Mouse (Mus musculus) kidney, adult 2 months (tissue): ENCODE data around the gene Dnah7c. TPM values are rescaled to one million over a fixed set of nuclear protein-coding genes. Genes with fewer than 3 reads are reported as not detected.
"Not testable (repeated sequence)": the region's sequence is repeated elsewhere in the genome, so short reads cannot be mapped to it uniquely, and the experiment has no call there.

Experiments used
- DNase-seq: peaks from one replicate; pipeline ENCODE4 v3.0.0; 2021
- H3K27ac ChIP-seq: fragments of 200-500 bp; 2 replicates; pipeline ENCODE4 v1.5.1; 2012; ENCODE audit warnings: low read depth, low read length, control low read depth, inconsistent platforms; ENCODE audit not compliant: insufficient read depth
- H3K27me3 ChIP-seq: fragments of 200-500 bp; replicated peaks from 2 replicates; pipeline ENCODE4 v1.6.1; 2012; ENCODE audit warnings: mild to moderate bottlenecking, moderate library complexity, low read length, inconsistent platforms; ENCODE audit not compliant: control insufficient read depth, insufficient read depth
- H3K36me3 ChIP-seq: fragments of 200-500 bp; 2 replicates; pipeline ENCODE4 v1.6.1; 2012; ENCODE audit warnings: mild to moderate bottlenecking, moderate library complexity, low read length, inconsistent platforms; ENCODE audit not compliant: control insufficient read depth, insufficient read depth
- H3K4me1 ChIP-seq: fragments of 200-500 bp; 2 replicates; pipeline ENCODE4 v1.6.1; 2011; ENCODE audit warnings: low read length; ENCODE audit not compliant: control insufficient read depth, insufficient read depth
- H3K4me3 ChIP-seq: fragments of 200-500 bp; 2 replicates; pipeline ENCODE4 v1.5.1; 2011; ENCODE audit warnings: mild to moderate bottlenecking, low read depth, low read length, control low read depth; ENCODE audit not compliant: insufficient read depth
- CTCF ChIP-seq: fragments of 200-500 bp; conservative IDR thresholded peaks from 2 replicates; pipeline ENCODE4 v1.5.1; 2011; ENCODE audit warnings: low read depth, mild to moderate bottlenecking, control low read depth, low read length, moderate library complexity, mixed read lengths; ENCODE audit not compliant: insufficient read depth, insufficient read length
- POLR2A ChIP-seq: fragments of 200-500 bp; IDR thresholded peaks from one replicate; pipeline ENCODE4 v1.6.1; 2011; ENCODE audit warnings: low read depth, low read length, control low read depth
- WGBS: fragments of 180-500 bp; shearing (Covaris S2); methylation state at CpG from one replicate; pipeline ENCODE4 v1.1.7; 2018; 5-methylcytosine and 5-hydroxymethylcytosine counted together
- polyA plus RNA-seq: library from polyadenylated mRNA; depleted of rRNA; stranded (reverse); fragments of >200 nt; gene quantifications from 2 replicates; pipeline ENCODE4 v1.2.3, GENCODE M21; 2012

Gene Dnah7c
- polyA plus RNA-seq, 1 experiment: 0.09 TPM

- Histone ChIP-seq H3K4me3 (no peak overlapping the region), H3K36me3 (no peaks in the 10 kb centered on the region), H3K4me1 (no peaks in the 10 kb centered on the region), H3K27me3 (no peaks in the 10 kb centered on the region), H3K27ac (no peak overlapping the region)
- DNase-seq: peak; percentile 66
- 52% methylated on average over 1 of the region's 1 CpGs for WGBS
- no peak for TF ChIP-seq CTCF
- no peak for TF ChIP-seq POLR2A
These were observed 194.9 kb downstream of the Dnah7c start for GRCm38 (mm10) chr1:46620331-46620730.

DNA sequence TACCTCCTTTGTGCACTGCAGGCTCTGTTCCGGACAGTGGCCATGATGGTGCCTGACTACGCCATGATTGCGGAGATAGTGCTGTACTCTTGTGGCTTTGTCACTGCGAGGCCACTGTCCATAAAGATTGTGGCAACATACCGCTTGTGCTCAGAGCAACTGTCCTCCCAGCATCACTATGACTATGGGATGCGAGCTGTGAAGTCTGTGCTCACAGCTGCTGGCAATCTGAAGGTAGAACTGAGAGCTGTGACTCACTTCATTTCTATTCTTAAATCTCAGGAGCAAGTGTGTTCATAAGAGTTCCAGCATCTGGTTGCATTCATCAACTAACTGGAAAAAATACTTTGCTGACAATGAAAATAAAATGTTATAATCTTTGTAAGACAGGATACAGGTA, 200.5 kb downstream of the Dnah7c start:
- not testable (repeated sequence) for H3K4me1 ChIP-seq, DNase-seq, H3K4me3 ChIP-seq, H3K27ac ChIP-seq, H3K36me3 ChIP-seq, H3K27me3 ChIP-seq
- WGBS: 94% methylated on average over 6 of the region's 6 CpGs

GRCm38 (mm10) chr1:46649821-46650220, 224.4 kb downstream of the Dnah7c start:
- 80% methylated on average over 4 of the region's 4 CpGs for WGBS
- not testable (repeated sequence) for H3K27ac ChIP-seq

GRCm38 (mm10) chr1:46652721-46653120, 227.3 kb downstream of the Dnah7c start:
- not testable (repeated sequence) for H3K4me3 ChIP-seq, DNase-seq, H3K4me1 ChIP-seq, H3K27me3 ChIP-seq, H3K27ac ChIP-seq, H3K36me3 ChIP-seq
- WGBS: 51% methylated on average over 2 of the region's 2 CpGs

More at GRCm38 (mm10) chr1:46649821-46650220, 224.4 kb downstream of the Dnah7c start:
- not testable (repeated sequence) for H3K27me3 ChIP-seq, H3K4me1 ChIP-seq, DNase-seq, H3K36me3 ChIP-seq, H3K4me3 ChIP-seq

DNA sequence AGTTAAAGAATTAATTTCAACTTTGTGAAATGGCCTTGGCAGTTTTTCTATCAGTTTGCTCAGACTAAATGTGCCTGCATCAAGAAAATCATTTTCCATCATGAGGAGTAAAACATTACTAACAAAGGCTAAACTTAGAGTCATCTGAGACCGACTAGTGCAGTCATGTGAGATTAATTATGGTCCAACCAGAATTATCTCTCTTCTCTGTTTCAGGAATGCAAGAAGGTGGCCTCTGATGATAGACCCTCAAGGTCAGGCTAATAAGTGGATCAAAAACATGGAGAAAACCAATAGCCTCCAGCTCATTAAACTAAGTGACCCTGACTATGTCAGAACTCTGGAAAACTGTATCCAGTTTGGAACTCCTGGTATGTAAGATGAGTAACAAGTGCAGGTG, 299.4 kb downstream of the Dnah7c start:
- DNase-seq: peak; percentile 13
- not testable (repeated sequence) for H3K4me1 ChIP-seq, H3K27ac ChIP-seq, H3K4me3 ChIP-seq, H3K36me3 ChIP-seq, H3K27me3 ChIP-seq
- WGBS: 21% methylated on average over 1 of the region's 1 CpGs

DNA sequence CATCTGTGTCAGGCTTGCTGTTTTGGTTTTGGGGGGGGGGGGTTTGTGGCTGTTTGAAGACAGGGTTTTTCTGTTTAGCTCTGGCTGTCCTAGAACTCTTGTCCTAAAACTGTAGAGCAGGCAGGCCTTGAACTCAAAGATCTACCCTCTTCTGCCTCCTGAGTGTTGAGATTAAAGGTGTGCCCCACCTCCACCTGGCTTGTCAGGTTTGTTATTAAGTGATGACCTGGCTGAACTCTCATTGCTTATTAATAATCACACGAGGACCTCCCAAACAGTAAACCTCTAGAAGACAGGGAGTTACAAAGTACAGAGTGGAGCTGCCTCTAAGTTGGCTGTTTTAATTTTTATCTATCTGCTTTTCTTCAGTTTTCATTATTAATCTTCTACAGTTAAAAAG, 299.9 kb downstream of the Dnah7c start:
- WGBS: 29% methylated on average over 1 of the region's 1 CpGs

DNA sequence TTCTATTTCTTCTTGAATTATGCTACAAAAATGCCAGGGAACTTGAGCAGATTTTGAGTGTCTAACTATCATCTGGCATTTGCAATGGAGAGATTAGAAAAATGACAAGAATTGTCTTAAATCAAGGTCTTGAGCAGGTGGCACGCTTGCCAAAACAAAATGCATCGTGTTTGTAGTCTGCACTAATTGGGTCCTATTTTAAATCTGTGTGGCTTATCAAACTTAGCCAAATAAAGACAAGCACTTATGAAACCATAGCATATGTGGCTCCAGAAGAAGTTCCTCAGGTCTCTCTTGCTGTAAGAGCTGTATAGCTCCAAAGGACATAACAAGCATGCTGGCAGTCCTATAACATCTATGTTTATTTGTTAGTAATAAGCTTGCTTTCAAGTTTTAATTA, 300.3 kb downstream of the Dnah7c start:
- WGBS: 58% methylated on average over 2 of the region's 2 CpGs
- H3K27me3 ChIP-seq: not testable (repeated sequence)

More for the DNA sequence above, 299.9 kb downstream of the Dnah7c start:
- no peak overlapping the region for H3K27ac ChIP-seq
- peaks cover 2% of the 10 kb centered on the region; the same call in 1 of the 2 replicates for H3K4me1 ChIP-seq
- H3K27me3 ChIP-seq: no peaks in the 10 kb centered on the region
- no peak for TF ChIP-seq POLR2A
- no peak overlapping the region for H3K4me3 ChIP-seq
- peak; percentile 75 for DNase-seq
- H3K36me3 ChIP-seq: no peaks in the 10 kb centered on the region

GRCm38 (mm10) chr1:46729731-46730130, 304.3 kb downstream of the Dnah7c start:
- 50% methylated on average over 3 of the region's 3 CpGs for WGBS
- peak; percentile 69 for DNase-seq
- H3K27ac ChIP-seq, H3K36me3 ChIP-seq, H3K4me1 ChIP-seq, H3K4me3 ChIP-seq, H3K27me3 ChIP-seq: not testable (repeated sequence)

More for the DNA sequence above, 300.3 kb downstream of the Dnah7c start:
- H3K36me3 ChIP-seq, H3K27ac ChIP-seq, H3K4me1 ChIP-seq, H3K4me3 ChIP-seq, DNase-seq: not testable (repeated sequence)

DNA sequence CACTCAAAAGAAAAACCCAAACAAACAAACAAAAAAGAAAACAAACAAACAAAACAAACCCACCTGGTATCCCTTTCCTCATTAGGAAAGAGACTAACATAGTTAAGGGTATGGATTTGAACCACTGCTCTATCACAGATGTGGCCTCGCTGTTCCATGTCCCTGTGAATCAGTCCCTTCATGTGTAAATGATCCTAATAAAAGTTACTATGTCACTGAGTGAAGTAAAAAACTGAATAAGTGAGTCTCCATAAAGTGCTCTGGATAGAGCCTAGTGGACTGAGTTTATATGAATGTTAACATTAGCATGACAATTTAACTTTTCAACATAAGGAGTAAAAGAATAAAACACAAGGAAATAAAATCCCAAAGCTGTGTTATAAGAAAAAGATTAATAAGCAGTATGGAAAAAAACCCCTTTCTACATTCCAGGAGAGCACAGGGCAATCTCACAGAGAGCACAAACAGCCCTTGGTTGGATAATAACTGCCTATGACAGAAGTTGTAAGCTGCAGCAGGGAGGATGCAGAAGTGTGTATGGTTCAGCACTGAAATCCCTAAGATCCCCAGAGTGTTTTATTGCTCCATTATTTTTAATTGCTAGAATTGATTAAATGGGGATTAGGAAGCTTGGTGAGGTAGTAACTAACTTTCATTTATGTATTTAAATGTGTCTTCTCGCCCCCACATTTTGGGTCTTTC, 308.2 kb downstream of the Dnah7c start:
- H3K27ac ChIP-seq, H3K4me1 ChIP-seq, H3K36me3 ChIP-seq, H3K27me3 ChIP-seq, DNase-seq, H3K4me3 ChIP-seq: not testable (repeated sequence)
- WGBS: 86% methylated on average over 2 of the region's 2 CpGs

GRCm38 (mm10) chr1:46734455-46734854, 309.1 kb downstream of the Dnah7c start:
- WGBS: 79% methylated on average over 2 of the region's 2 CpGs
- H3K36me3 ChIP-seq, H3K27ac ChIP-seq, H3K4me1 ChIP-seq, DNase-seq, H3K4me3 ChIP-seq, H3K27me3 ChIP-seq: not testable (repeated sequence)

DNA sequence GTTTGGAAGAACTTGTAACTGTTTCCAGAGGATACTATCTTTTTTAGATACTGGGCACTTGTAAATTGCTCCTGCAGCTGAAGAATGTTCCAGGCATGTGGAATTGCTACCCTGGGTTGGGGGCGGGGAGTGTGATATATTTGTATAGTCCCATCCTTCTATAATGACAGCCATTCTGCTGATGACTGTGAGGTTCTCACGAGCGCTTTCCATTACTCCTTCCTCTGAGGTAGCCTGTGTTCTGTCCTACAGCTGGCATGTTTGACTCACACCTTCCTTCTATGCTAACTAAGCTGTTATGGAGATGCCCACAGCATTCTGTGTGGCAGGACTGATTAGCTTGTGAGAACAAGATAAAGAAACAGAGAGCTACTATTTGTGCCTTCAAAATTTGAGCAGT, 339.2 kb downstream of the Dnah7c start:
- not testable (repeated sequence) for H3K4me1 ChIP-seq, H3K36me3 ChIP-seq, H3K4me3 ChIP-seq, H3K27me3 ChIP-seq, H3K27ac ChIP-seq, DNase-seq
- 79% methylated on average over 3 of the region's 3 CpGs for WGBS
